Mouse (Mus musculus) thymus, adult 2 months (tissue): Measurements from ENCODE around the gene Sstr4.

Source experiments
- CTCF ChIP-seq: fragments of 200-500 bp; IDR thresholded peaks from 2 replicates; pipeline ENCODE4 v1.5.1; 2012; ENCODE audit warnings: mild to moderate bottlenecking, control low read depth, low read length, moderate library complexity, borderline replicate concordance; ENCODE audit not compliant: control insufficient read depth, poor library complexity, insufficient read depth; ENCODE audit errors: extremely low read depth
- POLR2A ChIP-seq: fragments of 200-500 bp; IDR thresholded peaks from 2 replicates; pipeline ENCODE4 v1.6.1; 2012; ENCODE audit warnings: mild to moderate bottlenecking, low read length, control low read depth, moderate library complexity; ENCODE audit not compliant: control insufficient read depth, poor library complexity, insufficient read depth; ENCODE audit errors: extremely low read depth

GRCm38 (mm10) chr2:148432346-148432745 lies 37.2 kb downstream of the Sstr4 start:
- TF ChIP-seq CTCF (no peak), POLR2A (no peak)
